ENCODE assay signal across 8 mouse cellular contexts in the genomic region with DNA sequence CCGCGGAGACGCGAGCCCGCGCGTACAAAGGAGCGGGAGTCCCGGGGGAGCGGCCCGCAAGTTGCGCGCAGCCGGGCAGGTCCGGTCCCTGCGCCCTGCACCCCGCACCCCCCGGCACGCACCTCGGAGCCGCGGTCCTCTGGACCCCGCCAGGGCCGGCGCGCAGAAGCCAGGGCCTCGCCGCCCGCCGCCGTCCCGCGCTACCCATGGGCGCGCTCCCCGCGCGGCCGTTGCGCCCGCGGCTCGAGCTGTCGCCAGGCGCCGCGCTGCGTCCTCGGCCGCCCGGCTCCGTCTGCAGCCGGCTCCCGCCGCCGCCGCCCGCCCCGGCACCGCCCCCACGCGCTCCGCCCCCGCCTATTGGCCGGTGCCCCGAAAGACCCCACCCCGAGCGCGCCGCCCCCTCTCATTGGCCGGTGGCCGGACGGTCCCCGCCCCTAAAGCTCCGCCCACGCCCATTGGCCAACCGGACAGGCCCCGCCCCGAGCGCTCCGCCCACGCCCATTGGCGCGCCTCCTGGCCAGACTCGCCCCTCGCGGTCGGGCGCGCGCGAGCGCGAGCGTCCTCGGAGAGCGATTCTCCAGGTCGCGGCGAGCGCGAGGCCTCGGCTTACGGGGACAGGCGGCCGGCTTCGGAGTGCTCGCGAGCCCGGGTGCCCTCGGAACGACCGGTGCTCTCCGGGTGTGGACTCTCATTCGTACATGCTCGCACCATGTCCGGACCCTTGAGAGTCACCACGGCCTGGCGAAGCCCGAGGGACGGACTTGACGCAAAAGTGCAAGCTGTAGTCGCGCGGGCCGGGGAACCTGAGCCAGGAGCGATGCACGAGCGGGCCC. TPM values are rescaled to one million over a fixed set of nuclear protein-coding genes. Genes with fewer than 3 reads are reported as not detected.
DNase-seq lines count a peak whose midpoint lies in the region; ATAC-seq lines count a peak whose summit lies in the region.

A gene (minus strand): TSS at position 276 of the 833 bp plus-strand sequence.

- H3K4me3 ChIP-seq in hindbrain, embryonic 15.5 days, result peak within 1 kb of the TSS; percentile 89

- ATAC-seq in hindbrain, embryonic 15.5 days (ENCODE audit: low FRiP score, low read depth), result peak; percentile 94

- peaks cover 36% of the 10 kb centered on the region for H3K4me1 ChIP-seq in hindbrain, embryonic 15.5 days (replicated peaks)

- no peaks in the 10 kb centered on the region for H3K36me3 ChIP-seq in hindbrain, embryonic 15.5 days

- DNase-seq in WW6 (ENCODE audit: low read depth, low spot score), result peak; percentile 85
- peak; percentile 98 to 100 for DNase-seq in cerebellum, postnatal 36 days
- DNase-seq in frontal cortex, postnatal 36 days (ENCODE audit: low spot score in 2 of 2), result peak; percentile 93 to 96
- peak; percentile 89 for DNase-seq in left cerebral cortex, adult 11 months (ENCODE audit: low spot score)
- DNase-seq in lung, postnatal 36 days, result peak; percentile 98
- DNase-seq in retina, embryonic 14.5 days (ENCODE audit: low spot score), result peak; percentile 99
- DNase-seq in thymus, postnatal 36 days, result peak; percentile 98 to 99

- peak within 1 kb of the TSS; percentile 80 for H3K27ac ChIP-seq in hindbrain, embryonic 15.5 days (replicated peaks)

- peak within 1 kb of the TSS; percentile 94 for H3K4me2 ChIP-seq in hindbrain, embryonic 15.5 days

- H3K27me3 ChIP-seq in hindbrain, embryonic 15.5 days, result 0 out of 2 replicates have a peak, but pooled peaks cover 3% of the 10 kb centered on the region

- WGBS in hindbrain, embryonic 15.5 days, result under 1% methylated on average over 113 of the region's 129 CpGs

- peak within 1 kb of the TSS; percentile 81 for H3K9ac ChIP-seq in hindbrain, embryonic 15.5 days

- no peaks in the 10 kb centered on the region for H3K9me3 ChIP-seq in hindbrain, embryonic 15.5 days

RNA-seq across cellular contexts. Expression of the gene that starts here (rescaled TPM):
- polyA plus RNA-seq in hindbrain, embryonic 15.5 days (2015; fragmentation: Nextera tagmentation; extraction: Ambion mirVana), result 23.1 and 25.3 TPM in 2 replicates

Comparison
In these comparisons a context has a peak if more than half of its experiments do, and no peak if none do; other contexts are left out.
1. Peak in every context shown above with its lines: DNase-seq, ATAC-seq, H3K4me3 ChIP-seq and H3K27ac ChIP-seq.